Mouse (Mus musculus) megakaryocyte, embryonic 14.5 days (primary cell): ENCODE measurements around the gene Aff2.

ENCODE experiments used
- FLI1 ChIP-seq: IDR thresholded peaks from 2 replicates; pipeline ENCODE4 v1.6.1; 2012; ENCODE audit warnings: low read length, inconsistent platforms, mixed read lengths
- GATA1 ChIP-seq: IDR thresholded peaks from 3 replicates; pipeline ENCODE4 v1.6.1; 2012; ENCODE audit warnings: mixed read lengths, low read length, inconsistent platforms, borderline replicate concordance

DNA sequence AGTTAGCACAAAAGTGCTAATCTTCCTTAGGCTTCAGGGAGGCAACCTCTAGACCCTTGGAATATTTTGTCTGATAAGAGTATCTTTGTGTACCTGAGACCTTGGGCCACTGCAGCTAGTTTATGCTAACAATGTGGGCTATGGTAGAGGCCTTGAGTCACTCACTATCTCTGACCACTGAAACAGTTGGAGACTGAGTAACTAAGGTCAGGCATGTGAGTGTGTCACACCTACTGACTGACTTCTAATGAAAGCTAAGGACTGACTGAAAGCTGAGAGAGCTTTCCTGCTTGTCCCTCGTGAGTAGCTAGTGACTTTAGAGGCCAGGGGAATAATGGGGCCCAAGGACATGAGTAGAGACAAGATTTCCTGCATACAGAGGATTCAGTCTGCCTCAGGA, 54.9 kb downstream of the Aff2 start:
- no peak for TF ChIP-seq GATA1
- no peak for TF ChIP-seq FLI1
